Mouse (Mus musculus) cerebellum, adult 2 months (tissue): ENCODE data around the gene Kcnj6.

Experiments
- CTCF ChIP-seq: fragments of 200-500 bp; IDR thresholded peaks from 2 replicates; pipeline ENCODE4 v1.5.1; 2011; ENCODE audit warnings: low read depth, mild to moderate bottlenecking, control low read depth, low read length, moderate library complexity, borderline replicate concordance; ENCODE audit not compliant: insufficient read depth
- POLR2A ChIP-seq: fragments of 200-500 bp; IDR thresholded peaks from 2 replicates; pipeline ENCODE4 v1.6.1; 2011; ENCODE audit warnings: low read length, control low read depth, borderline replicate concordance; ENCODE audit not compliant: insufficient read depth

DNA sequence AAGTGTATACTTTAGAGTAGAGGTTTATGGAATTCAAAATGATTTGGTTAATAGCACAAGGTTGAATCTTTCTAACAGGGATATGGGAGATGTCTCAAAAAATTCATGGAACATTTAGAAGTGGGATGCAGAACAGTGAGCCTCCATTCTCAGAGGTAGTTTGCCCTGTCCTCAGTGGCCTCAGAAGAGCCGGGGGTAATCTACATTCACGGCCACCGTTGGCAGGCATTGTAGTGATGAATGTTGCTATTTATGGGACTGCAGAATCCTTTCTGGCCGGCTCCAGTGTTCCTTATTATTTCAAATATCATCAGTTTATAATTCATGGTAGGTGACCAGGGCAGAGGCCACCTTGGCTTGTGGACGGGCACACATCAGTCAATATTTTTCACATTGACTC lies 174.9 kb downstream of the Kcnj6 start:
- TF ChIP-seq POLR2A (no peak), CTCF (no peak)
